Mouse (Mus musculus): ENCODE measurements around the gene 4933412E24Rik.

The 4933412E24Rik gene

DNA sequence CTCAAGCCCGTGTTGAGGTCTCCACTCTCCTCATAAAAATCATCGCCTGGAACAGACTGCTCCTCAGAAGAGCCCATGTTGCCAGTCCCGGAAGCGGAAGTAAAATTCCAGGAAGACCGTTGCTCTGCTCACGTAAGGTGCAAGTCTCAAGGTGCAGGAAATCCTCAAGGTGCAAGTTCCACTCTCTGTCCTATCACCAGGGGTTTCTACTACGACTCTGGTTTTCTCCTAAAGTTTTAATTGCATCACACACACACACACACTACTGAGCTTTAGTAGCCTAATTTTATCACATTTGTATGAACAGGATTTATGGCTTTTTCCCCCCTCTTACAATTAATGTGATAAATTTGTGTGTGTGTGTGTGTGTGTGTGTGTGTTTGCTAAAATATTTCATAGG is at the start of gene 4933412E24Rik:
TSS of gene 4933412E24Rik (minus strand) at position 101 of the 400 bp plus-strand sequence.
- no peak for DNase-seq

DNA sequence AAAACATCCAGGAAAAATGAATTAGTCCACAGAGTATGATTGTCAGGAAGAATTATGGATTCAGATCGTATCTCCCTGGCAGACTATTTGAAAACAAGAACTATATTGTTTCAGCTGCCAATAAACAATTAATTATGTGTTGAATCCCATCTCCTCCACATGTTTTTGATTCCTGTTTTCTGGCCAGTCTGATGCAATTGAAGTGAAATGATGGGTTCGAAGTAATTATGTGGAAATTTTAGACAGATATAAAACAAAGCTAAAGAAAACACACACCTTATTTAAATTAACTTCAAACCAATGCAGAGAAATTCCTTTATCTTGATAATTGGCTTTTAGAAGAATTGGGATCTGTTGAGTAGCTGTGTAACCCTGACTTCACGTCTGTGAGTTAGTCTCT is 14.3 kb upstream of the 4933412E24Rik start:
- no peak for DNase-seq

DNA sequence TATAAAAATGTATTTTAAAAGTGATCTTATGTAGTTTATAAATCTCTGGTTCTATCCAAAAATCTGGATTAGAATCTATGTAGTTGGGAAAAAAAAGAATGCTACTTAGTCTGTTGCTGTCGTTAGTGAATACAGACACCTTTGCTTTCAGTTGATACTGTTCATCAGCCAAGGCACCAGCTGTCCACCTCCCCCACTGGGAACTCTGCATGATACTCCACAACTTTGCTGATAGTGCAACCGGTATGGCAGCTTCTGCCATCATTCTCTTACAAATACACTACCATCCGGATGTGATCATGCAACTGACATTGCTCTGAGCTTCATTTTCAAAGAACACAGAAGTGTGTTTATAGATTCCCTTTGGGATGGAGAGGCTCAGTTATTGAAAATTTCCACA is 4.8 kb upstream of the 4933412E24Rik start:
- DNase-seq = peak; percentile 76

DNA sequence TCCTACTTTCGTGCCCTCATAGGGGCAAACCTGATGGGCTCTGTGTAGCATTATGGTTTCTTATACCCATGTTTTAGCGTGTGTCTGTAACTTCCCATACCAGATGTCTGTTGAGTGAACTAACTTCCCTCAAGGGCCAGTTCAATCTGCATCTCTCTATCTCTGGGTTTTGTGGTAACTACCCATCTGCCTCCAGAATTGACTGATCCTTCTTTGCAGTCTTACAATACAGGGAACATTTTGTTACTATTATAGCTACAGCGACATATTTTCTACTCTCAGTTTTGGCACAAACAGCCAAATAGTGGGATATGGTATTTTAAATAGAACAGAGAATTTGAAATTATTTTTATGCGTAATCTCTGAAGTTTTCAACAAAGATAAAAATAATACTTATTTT is 6.2 kb downstream of the 4933412E24Rik start:
- DNase-seq = peak; percentile 48

DNA sequence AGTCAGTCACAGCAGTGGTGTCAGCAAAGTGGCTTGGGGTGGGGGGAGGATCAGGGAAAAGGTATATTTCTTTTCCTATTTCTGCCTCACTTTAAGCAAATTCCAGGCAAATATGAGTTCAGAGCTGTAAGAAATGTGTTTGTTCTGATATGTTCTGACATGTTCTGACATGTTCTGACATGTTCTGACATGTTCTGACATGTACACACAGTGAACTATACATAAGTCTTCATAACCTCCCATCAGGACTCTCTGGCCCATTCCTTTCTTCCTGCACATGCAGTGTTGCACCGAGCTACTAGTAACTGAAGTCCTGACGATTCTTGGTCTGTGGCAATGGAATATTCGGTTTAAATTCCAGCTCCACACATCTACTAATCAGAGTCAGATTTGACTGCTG is 6.8 kb downstream of the 4933412E24Rik start:
- no peak for DNase-seq

DNA sequence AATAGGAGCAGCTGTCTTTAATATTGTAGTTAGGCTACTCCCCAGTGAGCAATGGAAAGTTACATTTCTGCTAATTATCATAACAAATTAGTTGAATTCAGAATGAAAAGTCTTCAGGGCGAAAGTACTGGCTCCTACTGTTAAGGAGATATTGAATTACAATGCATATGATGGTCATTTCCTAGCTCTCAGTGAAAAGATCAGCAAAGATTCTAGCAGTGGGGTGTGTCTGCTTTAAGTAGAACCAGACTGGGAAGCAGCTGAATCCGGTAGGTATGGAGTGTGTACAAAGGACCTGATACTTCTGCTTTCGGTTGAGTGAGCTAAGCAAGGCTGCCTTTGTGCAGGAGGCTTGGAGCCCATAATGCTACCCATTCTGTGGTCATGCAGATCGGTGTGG is 32.6 kb downstream of the 4933412E24Rik start:
- DNase-seq = no peak

DNA sequence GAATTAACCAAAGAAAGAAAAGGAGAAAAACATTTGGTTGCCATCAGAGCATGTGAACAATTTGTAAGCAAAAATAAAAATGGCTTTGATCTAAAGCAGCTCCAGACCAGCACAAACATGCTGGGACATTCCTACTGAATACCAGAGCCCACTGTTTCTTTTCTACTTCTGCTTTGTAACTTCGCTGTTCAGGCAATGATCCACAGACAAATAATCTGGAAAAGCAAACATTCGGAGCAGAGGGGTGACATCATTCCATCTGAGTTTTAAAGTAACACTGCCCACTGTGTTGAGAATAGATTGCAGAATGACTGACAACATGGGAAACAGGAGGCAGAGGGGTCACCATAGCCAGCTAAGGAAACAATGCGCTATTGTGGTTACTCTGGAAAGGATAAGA is 41.1 kb downstream of the 4933412E24Rik start:
- no peak for DNase-seq

DNA sequence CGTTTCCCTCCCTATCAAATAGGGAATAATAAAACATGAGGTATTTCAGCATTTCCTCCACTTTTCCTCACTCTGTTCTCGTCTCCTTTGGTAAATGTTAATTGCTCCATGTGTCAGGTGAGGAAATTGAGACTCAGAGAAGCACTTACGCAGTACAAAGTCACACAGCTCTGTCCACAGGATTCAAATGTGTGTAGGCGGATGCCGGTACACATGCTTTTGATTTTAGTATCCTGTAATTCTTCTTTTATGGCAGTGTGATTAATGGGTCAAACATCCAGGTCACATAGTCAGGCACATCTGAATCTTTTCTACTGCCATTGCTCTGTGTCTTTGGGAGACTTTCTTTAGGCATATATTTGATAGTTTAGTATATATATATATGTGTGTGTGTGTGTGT is 41.8 kb downstream of the 4933412E24Rik start:
- no peak for DNase-seq

DNA sequence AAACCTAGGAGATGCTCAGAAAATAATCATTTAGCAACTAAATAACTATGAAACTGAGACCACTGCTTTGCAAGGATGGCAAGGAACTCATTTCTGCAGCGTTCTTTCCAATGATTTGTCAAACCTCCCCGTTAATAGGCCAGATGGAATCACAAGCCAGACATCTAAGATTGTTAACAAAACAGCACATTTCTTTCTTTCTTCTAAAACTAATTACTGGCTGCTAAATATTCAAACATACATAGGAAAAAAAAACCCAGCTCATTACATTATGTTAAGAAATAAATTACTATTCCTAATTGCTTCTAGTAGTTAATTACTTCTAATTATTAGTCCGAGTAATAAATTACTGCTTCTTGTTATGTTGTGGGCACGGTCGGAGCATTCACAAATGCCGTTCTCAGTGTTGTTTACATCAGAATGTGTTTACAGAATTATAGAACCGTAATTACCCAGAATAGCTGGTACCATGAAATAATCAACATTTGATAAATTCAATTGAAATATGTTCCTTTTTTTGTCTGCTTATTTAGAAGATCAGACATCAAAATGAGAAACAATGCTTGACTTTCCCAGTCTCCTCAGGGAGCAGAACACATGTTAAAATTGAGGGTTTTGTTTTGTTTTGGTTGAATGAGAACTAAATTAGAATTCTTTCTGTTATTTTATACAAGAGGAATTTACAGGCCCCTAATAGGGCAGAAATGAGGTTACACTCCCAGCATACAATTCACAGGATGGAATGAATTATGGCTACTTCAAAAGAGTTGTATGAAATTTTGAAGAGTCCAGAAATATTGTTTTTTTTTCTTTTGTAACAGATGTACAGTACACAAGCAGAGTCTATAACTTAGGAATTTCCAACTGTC is 42.5 kb downstream of the 4933412E24Rik start:
- DNase-seq = no peak

Measured in layer of hippocampus, adult 9-11 months (tissue).